Mouse (Mus musculus): ENCODE results near the gene Syndig1. TPM values are rescaled to one million over a fixed set of nuclear protein-coding genes. Genes with fewer than 3 reads are reported as not detected.

The Syndig1 gene
- polyA plus RNA-seq, 1 experiment from 2014 or later, result 3.4 TPM

DNA sequence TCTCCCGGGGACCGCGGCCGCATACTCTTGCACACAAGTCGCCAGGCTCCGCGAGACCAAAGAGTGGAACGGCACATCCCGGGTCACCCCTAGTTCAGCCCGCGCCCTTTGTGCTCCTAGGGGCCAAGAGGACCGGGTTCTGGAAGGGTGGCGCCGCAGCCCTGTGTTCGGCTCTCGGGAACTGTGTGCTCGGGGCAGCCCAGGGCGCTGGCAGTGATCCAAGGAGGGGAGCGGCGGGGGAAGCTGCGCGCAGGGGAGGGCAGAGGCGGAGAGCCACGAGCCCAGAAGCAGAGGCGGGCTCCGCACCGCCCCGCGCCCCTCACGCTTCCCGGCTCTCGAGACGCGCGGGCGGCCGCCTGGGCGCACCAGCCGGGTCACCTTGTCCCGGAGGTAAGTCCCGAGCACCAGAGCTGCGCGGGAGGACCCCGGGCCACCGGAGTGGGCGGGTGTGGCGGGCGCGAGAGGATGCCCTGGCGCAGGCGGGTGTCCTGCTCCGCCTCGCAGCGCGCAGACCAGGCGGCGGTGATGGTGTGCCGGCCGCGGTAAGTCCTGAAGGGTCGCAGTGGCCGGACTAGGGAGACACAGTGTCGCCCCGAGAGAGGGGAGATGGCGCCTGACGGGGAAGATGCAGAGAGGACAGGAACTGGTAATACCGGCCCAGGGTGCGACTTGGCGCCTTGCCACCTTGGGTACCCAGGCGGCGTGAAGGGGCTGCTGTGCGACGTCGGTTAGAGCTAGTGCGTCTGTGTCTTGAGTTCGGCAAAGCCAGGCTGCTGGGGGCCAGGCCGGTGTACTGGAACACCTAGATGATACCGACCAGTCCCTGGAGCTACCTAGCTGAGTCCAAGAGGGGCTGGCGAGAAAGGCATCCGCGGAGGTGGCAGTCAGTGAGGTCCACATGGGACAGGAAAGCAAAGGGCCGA, 1.8 kb downstream of the Syndig1 start, which contains the start of gene C530025M09Rik:
Gene C530025M09Rik, minus strand, starts transcription at position 678 of the 923 bp plus-strand sequence.
- Histone ChIP-seq H3K4me2 (peak within 1 kb of the TSS; percentile 98), H3K9me3 (replicated peaks; ENCODE audit: control insufficient read depth, low read length) (no peaks in the 10 kb centered on the region), H3K36me3 (ENCODE audit: control insufficient read depth, insufficient read depth, low read length) (no peaks in the 10 kb centered on the region), H3K4me3 (ENCODE audit: low read depth, low read length) (peak within 1 kb of the TSS; percentile 56), H3K27me3 (ENCODE audit: control insufficient read depth, insufficient read depth, low read length) (peaks cover 34% of the 10 kb centered on the region), H3K4me1 (ENCODE audit: control insufficient read depth, insufficient read depth, low read length) (peaks cover 2% of the 10 kb centered on the region; the same call in 1 of the 2 replicates), H3K27ac (ENCODE audit: low read depth, low read length) (no peak within 1 kb of the TSS), H3K9ac (ENCODE audit: low read depth, low read length) (peak within 1 kb of the TSS; percentile 54)
- ATAC-seq (replicated peaks; ENCODE audit: insufficient number of reproducible peaks, low FRiP score, low TSS enrichment), result peak; percentile 78
- WGBS (ENCODE audit: insufficient replicate concordance), result under 1% methylated on average over 75 of the region's 82 CpGs

DNA sequence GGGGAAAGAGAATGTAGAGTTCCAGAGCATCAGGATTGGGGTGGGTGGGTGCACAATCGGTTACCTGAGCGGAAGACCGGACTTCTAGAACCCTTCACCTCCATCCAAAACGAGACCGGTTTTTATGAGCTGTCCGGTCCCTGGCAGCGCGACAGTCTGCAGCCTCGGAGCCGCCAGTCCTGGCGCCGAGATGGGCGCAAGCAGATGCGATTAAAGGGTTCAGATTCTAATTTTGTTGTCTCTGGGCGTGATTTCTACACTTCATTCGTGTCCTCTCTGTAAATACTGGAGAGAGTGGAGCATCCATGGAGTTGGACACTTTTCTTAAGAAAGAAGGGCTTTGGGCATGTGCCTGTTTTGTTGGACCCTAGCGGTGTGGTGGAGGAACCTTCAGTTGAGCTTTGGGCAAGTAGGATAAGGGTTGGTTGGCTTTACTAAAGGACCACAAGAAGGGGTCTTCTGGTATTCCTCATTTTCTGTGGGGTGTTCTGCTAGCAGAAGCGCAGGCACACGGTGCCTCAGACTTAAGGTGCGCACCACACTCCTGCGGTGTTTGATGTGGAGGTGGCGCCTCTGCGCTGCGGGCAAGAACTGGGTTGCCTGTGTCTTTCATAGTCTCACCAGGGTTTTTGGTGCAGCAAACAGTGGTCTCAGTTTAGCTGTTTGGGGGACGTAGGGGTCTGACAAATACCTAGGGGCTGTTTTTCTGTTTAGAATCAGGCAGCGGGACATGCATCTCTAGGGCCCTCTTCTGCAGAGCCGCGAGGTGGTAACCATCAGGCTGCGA, 2.6 kb downstream of the Syndig1 start:
- WGBS (ENCODE audit: insufficient replicate concordance), result 1% methylated on average over 29 of the region's 29 CpGs
- H3K4me1 ChIP-seq (ENCODE audit: control insufficient read depth, insufficient read depth, low read length), result peaks cover 2% of the 10 kb centered on the region; the same call in 1 of the 2 replicates
- no peak for ATAC-seq (replicated peaks; ENCODE audit: insufficient number of reproducible peaks, low FRiP score, low TSS enrichment)
- no peak overlapping the region for H3K27ac ChIP-seq (ENCODE audit: low read depth, low read length)
- H3K27me3 ChIP-seq (ENCODE audit: control insufficient read depth, insufficient read depth, low read length), result peaks cover 34% of the 10 kb centered on the region
- H3K9ac ChIP-seq (ENCODE audit: low read depth, low read length), result 0 out of 2 replicates have a peak overlapping the region, but pooled peaks have one; percentile 44
- peak overlapping the region; percentile 56 for H3K4me3 ChIP-seq (ENCODE audit: low read depth, low read length)
- no peaks in the 10 kb centered on the region for H3K36me3 ChIP-seq (ENCODE audit: control insufficient read depth, insufficient read depth, low read length)
- no peaks in the 10 kb centered on the region for H3K9me3 ChIP-seq (replicated peaks; ENCODE audit: control insufficient read depth, low read length)
- H3K4me2 ChIP-seq, result peak overlapping the region; percentile 98

DNA sequence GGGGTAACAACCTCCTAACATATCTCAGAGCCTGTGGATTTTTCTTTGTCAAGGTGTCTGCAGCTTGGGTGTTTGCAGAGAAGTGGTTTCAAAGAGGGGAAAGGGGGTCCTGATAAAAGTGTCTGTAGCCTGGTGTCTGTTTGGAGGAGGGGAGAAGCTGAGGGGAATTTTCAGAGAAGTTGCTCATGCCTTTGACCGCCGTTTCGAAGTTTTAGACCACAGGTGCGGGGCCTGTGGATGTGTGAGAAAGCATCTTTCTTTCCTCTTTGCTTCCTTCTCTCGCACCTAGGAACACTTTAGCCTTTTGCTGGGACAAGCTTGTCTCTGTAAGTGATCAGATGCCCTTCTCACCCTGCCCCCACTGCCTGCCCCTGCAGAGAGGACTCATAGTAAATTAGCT, 3.3 kb downstream of the Syndig1 start:
- Histone ChIP-seq H3K27ac (ENCODE audit: low read depth, low read length) (no peak overlapping the region), H3K27me3 (ENCODE audit: control insufficient read depth, insufficient read depth, low read length) (peaks cover 34% of the 10 kb centered on the region), H3K4me3 (ENCODE audit: low read depth, low read length) (peak overlapping the region; percentile 56; the same call in 1 of the 2 replicates), H3K9ac (ENCODE audit: low read depth, low read length) (no peak overlapping the region), H3K4me2 (peak overlapping the region; percentile 98), H3K9me3 (replicated peaks; ENCODE audit: control insufficient read depth, low read length) (no peaks in the 10 kb centered on the region), H3K4me1 (ENCODE audit: control insufficient read depth, insufficient read depth, low read length) (peaks cover 2% of the 10 kb centered on the region; the same call in 1 of the 2 replicates), H3K36me3 (ENCODE audit: control insufficient read depth, insufficient read depth, low read length) (no peaks in the 10 kb centered on the region)
- ATAC-seq (replicated peaks; ENCODE audit: insufficient number of reproducible peaks, low FRiP score, low TSS enrichment), result no peak
- WGBS (ENCODE audit: insufficient replicate concordance), result 4% methylated on average over 5 of the region's 5 CpGs

DNA sequence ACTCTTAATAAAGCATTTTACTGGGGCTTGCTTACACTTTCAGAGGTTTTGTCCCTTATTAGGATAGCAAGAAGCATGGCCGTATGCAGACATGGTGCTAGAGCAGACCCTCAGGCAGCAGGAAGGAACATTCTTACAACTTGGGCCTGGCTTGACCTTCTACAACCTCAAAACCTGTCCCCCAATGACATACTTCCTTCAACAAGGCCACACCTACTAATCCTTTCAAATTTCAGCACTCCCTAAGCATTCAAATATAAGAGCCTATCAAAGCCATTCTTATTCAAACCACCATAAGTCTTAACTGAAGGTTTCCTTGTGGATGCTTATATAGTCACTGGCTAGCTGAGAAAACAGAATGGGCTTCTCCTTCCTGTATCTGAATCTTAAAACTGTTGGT, 6.1 kb downstream of the Syndig1 start:
- Histone ChIP-seq H3K4me3 (ENCODE audit: low read depth, low read length) (no peak overlapping the region), H3K4me2 (no peak overlapping the region), H3K27me3 (ENCODE audit: control insufficient read depth, insufficient read depth, low read length) (peaks cover 23% of the 10 kb centered on the region), H3K9me3 (replicated peaks; ENCODE audit: control insufficient read depth, low read length) (no peaks in the 10 kb centered on the region), H3K4me1 (ENCODE audit: control insufficient read depth, insufficient read depth, low read length) (peaks cover 2% of the 10 kb centered on the region; the same call in 1 of the 2 replicates), H3K27ac (ENCODE audit: low read depth, low read length) (no peak overlapping the region), H3K36me3 (ENCODE audit: control insufficient read depth, insufficient read depth, low read length) (no peaks in the 10 kb centered on the region), H3K9ac (ENCODE audit: low read depth, low read length) (no peak overlapping the region)
- WGBS (ENCODE audit: insufficient replicate concordance), result 74% methylated on average over 1 of the region's 1 CpGs
- ATAC-seq (replicated peaks; ENCODE audit: insufficient number of reproducible peaks, low FRiP score, low TSS enrichment), result no peak

DNA sequence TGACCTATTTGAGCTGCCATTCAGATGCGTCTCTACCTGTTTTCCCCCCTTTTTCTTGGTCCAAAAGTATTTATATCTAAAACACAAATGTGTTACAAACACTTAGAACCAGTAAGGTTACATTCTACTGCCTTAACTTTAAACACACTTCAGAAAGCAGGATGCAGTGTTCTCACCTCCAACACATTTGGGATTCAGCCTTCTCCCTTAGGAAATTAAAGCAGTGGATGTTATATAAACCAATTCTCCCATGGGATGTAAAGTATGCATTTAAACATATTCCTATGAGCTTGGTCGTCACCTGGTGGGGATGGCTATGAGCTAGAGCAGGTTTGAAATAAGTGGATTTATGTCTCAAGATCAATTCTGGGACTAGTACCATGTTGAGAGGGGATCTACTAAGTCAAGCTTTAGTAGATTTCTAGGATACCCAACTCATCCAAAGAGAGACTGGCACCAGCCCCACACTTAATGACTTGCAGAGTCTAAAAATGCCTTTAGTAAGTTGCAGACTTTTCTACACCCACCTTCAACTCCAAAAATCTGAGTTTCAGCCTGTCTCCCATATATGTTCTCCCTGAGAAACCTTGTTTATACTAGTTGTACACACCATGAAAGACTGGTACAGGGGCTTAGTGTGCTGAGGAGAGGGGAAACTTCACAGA, 7.6 kb downstream of the Syndig1 start:
- WGBS (ENCODE audit: insufficient replicate concordance), result 75% methylated on average over 2 of the region's 2 CpGs

DNA sequence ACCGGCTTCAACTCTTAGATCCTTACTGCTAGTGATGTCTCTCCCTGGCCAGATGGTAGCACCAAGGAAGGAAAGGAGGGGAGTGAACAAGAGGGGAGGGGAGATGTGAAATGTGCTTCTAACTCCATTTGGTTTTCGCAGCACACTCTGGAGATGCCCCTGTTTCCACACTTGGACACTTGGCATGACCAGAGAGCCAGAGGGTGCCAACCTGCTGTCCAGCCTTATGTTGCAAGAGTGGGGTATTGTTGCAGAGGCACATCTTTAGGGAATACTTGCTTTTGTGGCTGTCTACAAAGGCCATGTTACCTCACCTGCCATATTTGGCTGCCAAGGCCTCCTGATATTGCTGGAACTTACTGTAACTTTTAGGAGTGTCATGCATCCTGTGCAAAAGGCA, 10.7 kb downstream of the Syndig1 start:
- ATAC-seq (replicated peaks; ENCODE audit: insufficient number of reproducible peaks, low FRiP score, low TSS enrichment), result no peak
- no peaks in the 10 kb centered on the region for H3K4me1 ChIP-seq (ENCODE audit: control insufficient read depth, insufficient read depth, low read length)
- no peaks in the 10 kb centered on the region for H3K9me3 ChIP-seq (replicated peaks; ENCODE audit: control insufficient read depth, low read length)
- H3K4me2 ChIP-seq, result no peak overlapping the region
- WGBS (ENCODE audit: insufficient replicate concordance), result 76% methylated on average over 2 of the region's 2 CpGs
- H3K4me3 ChIP-seq (ENCODE audit: low read depth, low read length), result no peak overlapping the region
- no peak overlapping the region for H3K9ac ChIP-seq (ENCODE audit: low read depth, low read length)
- no peak overlapping the region for H3K27ac ChIP-seq (ENCODE audit: low read depth, low read length)
- H3K27me3 ChIP-seq (ENCODE audit: control insufficient read depth, insufficient read depth, low read length), result no peaks in the 10 kb centered on the region
- H3K36me3 ChIP-seq (ENCODE audit: control insufficient read depth, insufficient read depth, low read length), result no peaks in the 10 kb centered on the region

More for the DNA sequence above, 7.6 kb downstream of the Syndig1 start:
- Histone ChIP-seq H3K9ac (ENCODE audit: low read depth, low read length) (no peak overlapping the region), H3K27ac (ENCODE audit: low read depth, low read length) (no peak overlapping the region), H3K4me3 (ENCODE audit: low read depth, low read length) (no peak overlapping the region), H3K9me3 (replicated peaks; ENCODE audit: control insufficient read depth, low read length) (no peaks in the 10 kb centered on the region), H3K4me2 (no peak overlapping the region), H3K4me1 (ENCODE audit: control insufficient read depth, insufficient read depth, low read length) (no peaks in the 10 kb centered on the region), H3K27me3 (ENCODE audit: control insufficient read depth, insufficient read depth, low read length) (peaks cover 11% of the 10 kb centered on the region), H3K36me3 (ENCODE audit: control insufficient read depth, insufficient read depth, low read length) (no peaks in the 10 kb centered on the region)
- no peak for ATAC-seq (replicated peaks; ENCODE audit: insufficient number of reproducible peaks, low FRiP score, low TSS enrichment)

DNA sequence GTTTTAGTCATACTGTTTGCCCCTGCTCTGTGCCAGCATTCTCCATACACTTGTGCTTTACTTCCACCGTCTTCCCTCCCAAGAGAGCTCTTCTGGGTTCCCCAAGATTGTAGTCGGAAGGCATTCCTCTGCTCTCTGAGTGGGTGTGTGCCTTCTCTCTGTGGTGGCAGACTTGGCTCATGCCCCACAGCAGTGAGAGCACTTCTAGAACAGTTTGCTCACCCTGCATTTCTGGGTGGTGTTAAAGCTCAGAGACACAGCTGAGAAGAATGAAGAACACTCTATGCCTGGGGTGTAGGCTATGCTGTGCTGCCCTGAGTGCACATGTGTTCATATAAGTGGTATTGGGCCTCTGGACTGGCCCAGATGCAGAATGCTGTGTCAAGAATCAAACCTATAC, 15.6 kb downstream of the Syndig1 start:
- H3K27ac ChIP-seq (ENCODE audit: low read depth, low read length), result no peak overlapping the region
- H3K9me3 ChIP-seq (replicated peaks; ENCODE audit: control insufficient read depth, low read length), result no peaks in the 10 kb centered on the region
- no peaks in the 10 kb centered on the region for H3K27me3 ChIP-seq (ENCODE audit: control insufficient read depth, insufficient read depth, low read length)
- ATAC-seq (replicated peaks; ENCODE audit: insufficient number of reproducible peaks, low FRiP score, low TSS enrichment), result no peak
- 67% methylated on average over 2 of the region's 2 CpGs for WGBS (ENCODE audit: insufficient replicate concordance)
- no peaks in the 10 kb centered on the region for H3K36me3 ChIP-seq (ENCODE audit: control insufficient read depth, insufficient read depth, low read length)
- no peak overlapping the region for H3K9ac ChIP-seq (ENCODE audit: low read depth, low read length)
- H3K4me2 ChIP-seq, result no peak overlapping the region
- no peak overlapping the region for H3K4me3 ChIP-seq (ENCODE audit: low read depth, low read length)
- no peaks in the 10 kb centered on the region for H3K4me1 ChIP-seq (ENCODE audit: control insufficient read depth, insufficient read depth, low read length)

DNA sequence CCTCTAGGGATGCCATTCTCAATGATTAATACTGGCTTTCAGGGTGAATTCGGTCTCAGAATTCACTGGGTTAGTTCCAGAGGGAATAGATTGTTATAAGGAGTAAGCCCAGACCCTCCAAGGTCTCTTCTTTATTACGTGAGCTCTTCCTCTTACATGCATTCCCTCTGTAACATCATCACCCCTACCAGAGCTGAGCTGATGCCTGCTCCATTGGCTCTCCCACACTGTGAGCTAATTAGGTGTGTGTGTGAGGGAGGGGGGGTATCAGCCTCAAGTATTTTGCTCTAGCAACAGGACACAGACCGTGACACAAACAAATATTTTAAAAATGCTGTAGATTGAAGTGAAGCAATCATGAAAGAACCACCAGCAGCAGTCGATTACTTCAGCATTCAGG, 19.8 kb downstream of the Syndig1 start:
- no peak for ATAC-seq (replicated peaks; ENCODE audit: insufficient number of reproducible peaks, low FRiP score, low TSS enrichment)
- Histone ChIP-seq H3K27ac (ENCODE audit: low read depth, low read length) (no peak overlapping the region), H3K4me3 (ENCODE audit: low read depth, low read length) (no peak overlapping the region), H3K36me3 (ENCODE audit: control insufficient read depth, insufficient read depth, low read length) (no peaks in the 10 kb centered on the region), H3K9me3 (replicated peaks; ENCODE audit: control insufficient read depth, low read length) (no peaks in the 10 kb centered on the region), H3K4me2 (no peak overlapping the region), H3K27me3 (ENCODE audit: control insufficient read depth, insufficient read depth, low read length) (no peaks in the 10 kb centered on the region), H3K9ac (ENCODE audit: low read depth, low read length) (no peak overlapping the region), H3K4me1 (ENCODE audit: control insufficient read depth, insufficient read depth, low read length) (no peaks in the 10 kb centered on the region)
- WGBS (ENCODE audit: insufficient replicate concordance), result 58% methylated on average over 4 of the region's 4 CpGs
